Mouse (Mus musculus) neural tube, embryonic 13.5 days (tissue): ENCODE measurements around the gene Gspt2. TPM values are rescaled to one million over a fixed set of nuclear protein-coding genes. Genes with fewer than 3 reads are reported as not detected.
A peak's percentile ranks its signal among the peaks of the same experiment; 100 is the strongest.
"Not testable (repeated sequence)": the region's sequence is repeated elsewhere in the genome, so short reads cannot be mapped to it uniquely, and the experiment has no call there.

Experiments
- ATAC-seq: fragments of 200-750 bp; cut with Nextera tagmentation; 2 replicates; pipeline ENCODE4 v1.8.0; 2017; ENCODE audit warnings: low read depth, mild to moderate bottlenecking, moderate TSS enrichment, moderate library complexity
- H3K27ac ChIP-seq: fragments of 300-500 bp; sonication (generic); replicated peaks from 2 replicates; pipeline ENCODE4 v1.5.1; 2015; ENCODE audit warnings: moderate library complexity, mild to moderate bottlenecking, inconsistent platforms
- H3K27me3 ChIP-seq: fragments of 300-500 bp; sonication (generic); 2 replicates; pipeline ENCODE4 v1.6.1; 2015; ENCODE audit warnings: mild to moderate bottlenecking, inconsistent platforms
- H3K36me3 ChIP-seq: fragments of 300-500 bp; sonication (generic); 2 replicates; pipeline ENCODE4 v1.6.1; 2015; ENCODE audit warnings: mild to moderate bottlenecking, inconsistent platforms
- H3K4me1 ChIP-seq: fragments of 300-500 bp; sonication (generic); replicated peaks from 2 replicates; pipeline ENCODE4 v1.6.1; 2015; ENCODE audit warnings: inconsistent platforms
- H3K4me2 ChIP-seq: fragments of 300-500 bp; sonication (generic); 2 replicates; pipeline ENCODE4 v1.6.1; 2015; ENCODE audit warnings: inconsistent platforms, mild to moderate bottlenecking, moderate library complexity
- H3K4me3 ChIP-seq: fragments of 300-500 bp; sonication (generic); 2 replicates; pipeline ENCODE4 v1.5.1; 2015; ENCODE audit warnings: mild to moderate bottlenecking, inconsistent platforms
- H3K9ac ChIP-seq: fragments of 300-500 bp; sonication (generic); 2 replicates; pipeline ENCODE4 v1.6.1; 2015; ENCODE audit warnings: moderate library complexity, mild to moderate bottlenecking, inconsistent platforms
- H3K9me3 ChIP-seq: fragments of 300-500 bp; sonication (generic); 2 replicates; pipeline ENCODE4 v1.6.1; 2016; ENCODE audit warnings: inconsistent platforms
- WGBS: fragments of 180-500 bp; shearing (Covaris S2); methylation state at CpG from one replicate; pipeline ENCODE4 v1.1.7; 2015; 5-methylcytosine and 5-hydroxymethylcytosine counted together
- polyA plus RNA-seq: library from polyadenylated mRNA; unstranded; fragments of >200 nt; fragmentation: Nextera tagmentation; extraction: Ambion mirVana; gene quantifications from 2 replicates; pipeline ENCODE4 v1.2.1, GENCODE M21; 2015

Gene Gspt2
- 15.8 and 16.1 TPM in 2 replicates for polyA plus RNA-seq

- Histone ChIP-seq H3K27me3 (peaks cover 4% of the 10 kb centered on the region; the same call in 1 of the 2 replicates), H3K4me3 (peak within 1 kb of the TSS; percentile 63), H3K27ac (peak within 1 kb of the TSS; percentile 83), H3K9me3 (no peaks in the 10 kb centered on the region), H3K4me1 (peaks cover 17% of the 10 kb centered on the region), H3K4me2 (peak within 1 kb of the TSS; percentile 59), H3K36me3 (no peaks in the 10 kb centered on the region), H3K9ac (peak within 1 kb of the TSS; percentile 80)
- WGBS = 17% methylated on average over 49 of the region's 53 CpGs
- peak; percentile 96 for ATAC-seq
Measured at GRCm38 (mm10) chrX:94635961-94636563, at the start of gene Gspt2. Gene Gspt2 (plus strand): TSS chrX:94636069.

- no peaks in the 10 kb centered on the region for H3K4me1 ChIP-seq
- peak overlapping the region; percentile 44 for H3K4me2 ChIP-seq
- H3K9me3 ChIP-seq = no peaks in the 10 kb centered on the region
- no peak overlapping the region; the same call in 1 of the 2 replicates for H3K27ac ChIP-seq
- no peaks in the 10 kb centered on the region for H3K36me3 ChIP-seq
- peak overlapping the region; percentile 57; the same call in 1 of the 2 replicates for H3K9ac ChIP-seq
- peak overlapping the region; percentile 24 for H3K4me3 ChIP-seq
- 30% methylated on average over 13 of the region's 13 CpGs for WGBS
- peaks cover 14% of the 10 kb centered on the region; the same call in 1 of the 2 replicates for H3K27me3 ChIP-seq
- ATAC-seq = peak; percentile 99
Measured at GRCm38 (mm10) chrX:94624835-94625803, 10.8 kb upstream of the Gspt2 start.

- H3K27me3 ChIP-seq = peaks cover 4% of the 10 kb centered on the region; the same call in 1 of the 2 replicates
- no peak overlapping the region for H3K27ac ChIP-seq
- peak overlapping the region; percentile 59 for H3K4me2 ChIP-seq
- H3K4me3 ChIP-seq = peak overlapping the region; percentile 63
- no peaks in the 10 kb centered on the region for H3K36me3 ChIP-seq
- 63% methylated on average over 8 of the region's 8 CpGs for WGBS
- no peak for ATAC-seq
- H3K9me3 ChIP-seq = no peaks in the 10 kb centered on the region
- peaks cover 17% of the 10 kb centered on the region for H3K4me1 ChIP-seq
- peak overlapping the region; percentile 80 for H3K9ac ChIP-seq
Measured at GRCm38 (mm10) chrX:94636911-94637310, 1.0 kb downstream of the Gspt2 start.

GRCm38 (mm10) chrX:94648541-94648940, 12.7 kb downstream of the Gspt2 start:
- no peak overlapping the region for H3K4me3 ChIP-seq
- no peaks in the 10 kb centered on the region for H3K9me3 ChIP-seq
- H3K27me3 ChIP-seq = peaks cover 4% of the 10 kb centered on the region
- no peaks in the 10 kb centered on the region for H3K4me1 ChIP-seq
- ATAC-seq = no peak
- no peak overlapping the region for H3K27ac ChIP-seq
- H3K4me2 ChIP-seq = no peak overlapping the region
- H3K36me3 ChIP-seq = 0 out of 2 replicates have a peak, but pooled peaks cover 4% of the 10 kb centered on the region
- no peak overlapping the region for H3K9ac ChIP-seq

GRCm38 (mm10) chrX:94657734-94658133, 21.9 kb downstream of the Gspt2 start:
- H3K4me3 ChIP-seq = no peak overlapping the region
- WGBS = 41% methylated on average over 2 of the region's 2 CpGs
- H3K9me3 ChIP-seq = no peaks in the 10 kb centered on the region

GRCm38 (mm10) chrX:94670814-94671213, 34.9 kb downstream of the Gspt2 start:
- Histone ChIP-seq H3K27ac (no peak overlapping the region), H3K9me3 (no peaks in the 10 kb centered on the region), H3K4me2 (no peak overlapping the region), H3K36me3 (no peaks in the 10 kb centered on the region), H3K9ac (no peak overlapping the region), H3K4me1 (no peaks in the 10 kb centered on the region), H3K27me3 (no peaks in the 10 kb centered on the region), H3K4me3 (no peak overlapping the region)
- ATAC-seq = no peak
- 53% methylated on average over 4 of the region's 4 CpGs for WGBS

More at GRCm38 (mm10) chrX:94657734-94658133, 21.9 kb downstream of the Gspt2 start:
- Histone ChIP-seq H3K27me3 (peaks cover 7% of the 10 kb centered on the region), H3K9ac (no peak overlapping the region), H3K27ac (no peak overlapping the region), H3K4me1 (no peaks in the 10 kb centered on the region), H3K4me2 (no peak overlapping the region), H3K36me3 (no peaks in the 10 kb centered on the region)
- no peak for ATAC-seq

GRCm38 (mm10) chrX:94674977-94675376, 39.1 kb downstream of the Gspt2 start:
- H3K27ac ChIP-seq = no peak overlapping the region
- H3K4me2 ChIP-seq = no peak overlapping the region
- no peaks in the 10 kb centered on the region for H3K9me3 ChIP-seq
- no peaks in the 10 kb centered on the region for H3K4me1 ChIP-seq
- H3K9ac ChIP-seq = no peak overlapping the region
- no peaks in the 10 kb centered on the region for H3K27me3 ChIP-seq
- WGBS = 50% methylated on average over 4 of the region's 4 CpGs
- H3K36me3 ChIP-seq = no peaks in the 10 kb centered on the region
- no peak overlapping the region for H3K4me3 ChIP-seq
- no peak for ATAC-seq

GRCm38 (mm10) chrX:94681581-94681980, 45.7 kb downstream of the Gspt2 start:
- not testable (repeated sequence) for H3K4me3 ChIP-seq, H3K9ac ChIP-seq, ATAC-seq, H3K9me3 ChIP-seq, H3K27ac ChIP-seq, H3K4me2 ChIP-seq, H3K27me3 ChIP-seq, H3K36me3 ChIP-seq, H3K4me1 ChIP-seq
- WGBS = no CpG with 5 or more reads among the region's 2 CpGs

- ATAC-seq = peak; percentile 82
- WGBS = 76% methylated on average over 5 of the region's 5 CpGs
- not testable (repeated sequence) for H3K27me3 ChIP-seq, H3K4me2 ChIP-seq, H3K36me3 ChIP-seq, H3K9me3 ChIP-seq, H3K9ac ChIP-seq, H3K4me1 ChIP-seq, H3K27ac ChIP-seq, H3K4me3 ChIP-seq
Measured at GRCm38 (mm10) chrX:94689593-94689992, 53.7 kb downstream of the Gspt2 start.

Other genes starting within 250 kb of the Gspt2 start
- gene Maged1, start 93.9 kb upstream of the Gspt2 start, polyA plus RNA-seq = 1,010 and 1,048 TPM in 2 replicates
- 1.6 and 1.8 TPM in 2 replicates for gene Zxdb, start 88.5 kb downstream of the Gspt2 start, polyA plus RNA-seq